Mouse (Mus musculus) lung, embryonic 16.5 days (tissue): Measurements from ENCODE around the gene Epha6. TPM values are rescaled to one million over a fixed set of nuclear protein-coding genes. Genes with fewer than 3 reads are reported as not detected.

Experiments used
- ATAC-seq: fragments of 200-750 bp; cut with Nextera tagmentation; 2 replicates; pipeline ENCODE4 v1.8.0; 2017; ENCODE audit warnings: low read depth, mild to moderate bottlenecking, moderate library complexity
- H3K27ac ChIP-seq: fragments of 300-500 bp; sonication (generic); 2 replicates; pipeline ENCODE4 v1.5.1; 2014; ENCODE audit warnings: mild to moderate bottlenecking, control low read depth, low read length
- H3K27me3 ChIP-seq: fragments of 300-500 bp; sonication (generic); 2 replicates; pipeline ENCODE4 v1.6.1; 2014; ENCODE audit warnings: low read depth, low read length, mixed read lengths; ENCODE audit not compliant: control insufficient read depth, insufficient read depth
- H3K36me3 ChIP-seq: fragments of 300-500 bp; sonication (generic); 2 replicates; pipeline ENCODE4 v1.6.1; 2014; ENCODE audit warnings: low read length; ENCODE audit not compliant: control insufficient read depth, insufficient read depth
- H3K4me1 ChIP-seq: fragments of 300-500 bp; sonication (generic); replicated peaks from 2 replicates; pipeline ENCODE4 v1.6.1; 2014; ENCODE audit warnings: low read length, mixed read lengths; ENCODE audit not compliant: control insufficient read depth, insufficient read depth
- H3K4me2 ChIP-seq: fragments of 300-500 bp; sonication (generic); 2 replicates; pipeline ENCODE4 v1.6.1; 2014; ENCODE audit warnings: low read depth, low read length, control low read depth
- H3K4me3 ChIP-seq: fragments of 300-500 bp; sonication (generic); 2 replicates; pipeline ENCODE4 v1.5.1; 2014; ENCODE audit warnings: mild to moderate bottlenecking, low read length, control low read depth
- H3K9ac ChIP-seq: fragments of 300-500 bp; sonication (generic); 2 replicates; pipeline ENCODE4 v1.6.1; 2014; ENCODE audit warnings: low read length, control low read depth
- H3K9me3 ChIP-seq: fragments of 300-500 bp; sonication (generic); 2 replicates; pipeline ENCODE4 v1.6.1; 2016; ENCODE audit warnings: low read length; ENCODE audit not compliant: control insufficient read depth
- WGBS: fragments of 180-500 bp; shearing (Covaris S2); extraction: QIAGEN DNeasy Blood & Tissue Kit; methylation state at CpG from one replicate; pipeline ENCODE4 v1.1.7; 2014; 5-methylcytosine and 5-hydroxymethylcytosine counted together
- polyA plus RNA-seq: library from polyadenylated mRNA; unstranded; fragments of >200 nt; fragmentation: Nextera tagmentation; extraction: Ambion mirVana; gene quantifications from 2 replicates; pipeline ENCODE4 v1.2.1, GENCODE M21; 2015

Gene Epha6
- polyA plus RNA-seq, 1 experiment from 2014 or later: not detected

- WGBS: 81% methylated on average over 7 of the region's 7 CpGs
- H3K4me1 ChIP-seq: no peaks in the 10 kb centered on the region
- no peak overlapping the region for H3K27ac ChIP-seq
- no peaks in the 10 kb centered on the region for H3K27me3 ChIP-seq
- no peak for ATAC-seq
- no peak overlapping the region for H3K4me2 ChIP-seq
- H3K4me3 ChIP-seq: no peak overlapping the region
- H3K9ac ChIP-seq: no peak overlapping the region
- no peaks in the 10 kb centered on the region for H3K9me3 ChIP-seq
- H3K36me3 ChIP-seq: no peaks in the 10 kb centered on the region
These were observed 835.4 kb downstream of the Epha6 start for GRCm38 (mm10) chr16:59769936-59770335.

DNA sequence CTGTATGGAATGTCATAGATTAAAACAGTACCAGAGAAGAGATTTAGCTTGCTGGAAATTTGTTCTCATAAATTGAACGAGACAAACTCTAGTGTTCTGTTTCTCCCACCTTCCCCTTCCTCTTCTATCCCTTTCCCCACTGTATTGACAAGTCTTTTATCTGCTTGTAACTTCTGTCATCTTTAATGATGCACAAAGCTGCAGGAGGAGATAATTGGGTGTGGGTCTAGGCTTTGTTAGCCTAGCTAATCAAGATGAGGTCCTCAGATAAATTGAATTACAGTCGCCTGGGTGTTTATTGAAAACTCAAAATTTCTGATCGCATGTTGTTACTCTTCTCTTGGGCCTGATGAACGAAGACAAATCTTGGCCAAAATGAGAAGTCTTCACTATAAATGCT lies 844.5 kb downstream of the Epha6 start:
- WGBS: 76% methylated on average over 4 of the region's 4 CpGs
- Histone ChIP-seq H3K4me2 (no peak overlapping the region), H3K9ac (no peak overlapping the region), H3K36me3 (no peaks in the 10 kb centered on the region), H3K4me1 (no peaks in the 10 kb centered on the region), H3K4me3 (no peak overlapping the region), H3K27me3 (no peaks in the 10 kb centered on the region), H3K27ac (no peak overlapping the region), H3K9me3 (no peaks in the 10 kb centered on the region)
- ATAC-seq: no peak

- ATAC-seq: no peak
- Histone ChIP-seq H3K36me3 (no peaks in the 10 kb centered on the region), H3K4me1 (no peaks in the 10 kb centered on the region), H3K4me3 (no peak overlapping the region), H3K27ac (no peak overlapping the region), H3K9ac (no peak overlapping the region), H3K27me3 (no peaks in the 10 kb centered on the region), H3K4me2 (no peak overlapping the region), H3K9me3 (no peaks in the 10 kb centered on the region)
- WGBS: 59% methylated on average over 4 of the region's 4 CpGs
These were observed 854.4 kb downstream of the Epha6 start for GRCm38 (mm10) chr16:59750905-59751304.

DNA sequence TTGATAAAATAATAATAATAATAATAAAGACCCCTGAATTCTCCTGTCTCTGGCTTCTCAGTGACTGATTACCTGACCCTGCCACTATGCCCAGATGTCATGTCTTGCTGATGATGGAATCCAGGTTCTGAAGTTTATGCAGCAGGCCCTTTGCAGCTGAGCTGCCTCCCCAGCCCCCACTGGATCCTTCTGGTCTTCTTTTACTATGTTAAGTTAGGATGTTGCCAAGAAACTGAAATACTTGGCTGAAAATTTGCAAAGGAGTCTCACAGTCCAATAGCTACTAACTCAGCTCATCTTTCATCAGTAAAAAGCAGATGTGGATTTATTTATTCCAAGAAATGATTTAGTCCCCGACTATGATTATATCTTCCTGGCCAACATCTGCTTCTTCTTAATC lies 861.7 kb downstream of the Epha6 start:
- no peaks in the 10 kb centered on the region for H3K4me1 ChIP-seq
- no peaks in the 10 kb centered on the region for H3K9me3 ChIP-seq
- no peak overlapping the region for H3K4me3 ChIP-seq
- 50% methylated on average over 1 of the region's 1 CpGs for WGBS
- H3K36me3 ChIP-seq: no peaks in the 10 kb centered on the region
- no peak overlapping the region for H3K4me2 ChIP-seq
- H3K27me3 ChIP-seq: no peaks in the 10 kb centered on the region
- H3K27ac ChIP-seq: no peak overlapping the region
- H3K9ac ChIP-seq: no peak overlapping the region
- peak; percentile 66 for ATAC-seq

GRCm38 (mm10) chr16:59715524-59715923 lies 889.8 kb downstream of the Epha6 start:
- H3K36me3 ChIP-seq: no peaks in the 10 kb centered on the region
- H3K9ac ChIP-seq: no peak overlapping the region
- H3K4me3 ChIP-seq: no peak overlapping the region
- 79% methylated on average over 4 of the region's 4 CpGs for WGBS
- no peaks in the 10 kb centered on the region for H3K9me3 ChIP-seq
- no peaks in the 10 kb centered on the region for H3K4me1 ChIP-seq
- no peaks in the 10 kb centered on the region for H3K27me3 ChIP-seq
- ATAC-seq: no peak
- H3K4me2 ChIP-seq: no peak overlapping the region
- H3K27ac ChIP-seq: no peak overlapping the region

GRCm38 (mm10) chr16:59693230-59693629 lies 912.1 kb downstream of the Epha6 start:
- H3K27ac ChIP-seq: no peak overlapping the region
- WGBS: 88% methylated on average over 7 of the region's 7 CpGs
- no peaks in the 10 kb centered on the region for H3K4me1 ChIP-seq
- no peak overlapping the region for H3K4me2 ChIP-seq
- no peak overlapping the region for H3K9ac ChIP-seq
- H3K9me3 ChIP-seq: no peaks in the 10 kb centered on the region
- no peaks in the 10 kb centered on the region for H3K27me3 ChIP-seq
- ATAC-seq: no peak
- no peak overlapping the region for H3K4me3 ChIP-seq
- no peaks in the 10 kb centered on the region for H3K36me3 ChIP-seq

GRCm38 (mm10) chr16:59689120-59689519 lies 916.2 kb downstream of the Epha6 start:
- Histone ChIP-seq H3K36me3 (no peaks in the 10 kb centered on the region), H3K27me3 (no peaks in the 10 kb centered on the region), H3K4me2 (no peak overlapping the region), H3K4me3 (no peak overlapping the region), H3K27ac (no peak overlapping the region), H3K9me3 (no peaks in the 10 kb centered on the region), H3K4me1 (no peaks in the 10 kb centered on the region), H3K9ac (no peak overlapping the region)
- no peak for ATAC-seq
- WGBS: 87% methylated on average over 5 of the region's 5 CpGs

DNA sequence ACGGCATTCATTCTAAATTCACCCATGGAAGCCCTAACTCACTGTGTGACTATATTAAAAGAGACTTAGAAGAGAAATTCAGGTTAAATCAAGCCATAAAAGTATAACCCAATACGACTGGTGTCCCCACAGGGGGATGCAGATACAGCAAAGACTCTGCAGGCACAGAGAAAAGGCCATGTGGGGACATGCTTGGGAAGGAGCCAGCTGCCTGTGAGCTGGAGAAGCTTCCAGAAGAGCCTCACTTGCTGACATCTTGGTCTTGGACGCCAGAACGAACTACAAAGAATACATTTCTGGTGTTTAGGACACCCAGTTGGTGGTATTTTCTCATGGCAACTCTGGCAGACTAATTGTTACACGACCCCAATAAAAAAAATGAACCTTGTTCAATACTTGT lies 920.2 kb downstream of the Epha6 start:
- Histone ChIP-seq H3K27ac (no peak overlapping the region), H3K36me3 (no peaks in the 10 kb centered on the region), H3K9me3 (no peaks in the 10 kb centered on the region), H3K27me3 (no peaks in the 10 kb centered on the region), H3K9ac (no peak overlapping the region), H3K4me2 (no peak overlapping the region), H3K4me3 (no peak overlapping the region), H3K4me1 (no peaks in the 10 kb centered on the region)
- 52% methylated on average over 5 of the region's 5 CpGs for WGBS
- no peak for ATAC-seq

- no peak overlapping the region for H3K9ac ChIP-seq
- no peaks in the 10 kb centered on the region for H3K9me3 ChIP-seq
- H3K4me2 ChIP-seq: no peak overlapping the region
- ATAC-seq: peak; percentile 65
- no peaks in the 10 kb centered on the region for H3K4me1 ChIP-seq
- H3K36me3 ChIP-seq: no peaks in the 10 kb centered on the region
- 4% methylated on average over 8 of the region's 8 CpGs for WGBS
- H3K27ac ChIP-seq: no peak overlapping the region
- no peaks in the 10 kb centered on the region for H3K27me3 ChIP-seq
- no peak overlapping the region for H3K4me3 ChIP-seq
These were observed 921.9 kb downstream of the Epha6 start for GRCm38 (mm10) chr16:59683434-59683833.

DNA sequence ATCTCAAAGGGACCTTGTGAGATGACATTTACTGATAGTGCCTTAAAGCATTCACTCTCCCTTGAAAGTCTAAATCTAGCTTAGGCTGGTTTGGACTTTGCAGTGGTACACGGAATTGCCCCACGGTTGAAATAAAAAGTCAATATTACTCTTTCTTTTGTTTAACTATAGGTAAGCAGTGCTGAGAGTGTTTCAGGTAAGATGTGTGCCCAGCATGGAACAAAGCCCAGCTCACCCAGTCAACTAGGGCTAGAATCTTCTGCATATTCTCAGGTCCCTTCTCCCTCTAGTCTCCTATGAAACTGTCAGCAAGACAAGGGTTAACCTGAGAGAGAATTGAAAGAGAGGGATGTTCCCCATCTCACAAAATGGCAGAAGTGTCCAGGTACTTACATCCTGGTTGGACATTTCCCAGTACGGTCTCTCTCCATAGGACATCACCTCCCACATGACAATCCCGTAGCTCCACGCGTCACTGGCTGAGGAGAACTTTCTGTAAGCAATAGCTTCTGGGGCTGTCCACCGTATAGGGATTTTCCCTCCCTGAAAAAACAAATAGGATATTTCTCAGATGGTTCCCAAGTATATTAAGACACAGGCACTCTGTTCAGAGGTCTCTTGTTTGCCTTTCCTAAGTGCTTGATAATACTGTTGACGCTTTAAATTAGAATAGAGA lies 923.0 kb downstream of the Epha6 start:
- Histone ChIP-seq H3K9me3 (no peaks in the 10 kb centered on the region), H3K9ac (no peak overlapping the region), H3K27ac (no peak overlapping the region), H3K4me1 (no peaks in the 10 kb centered on the region), H3K4me2 (no peak overlapping the region), H3K36me3 (no peaks in the 10 kb centered on the region), H3K27me3 (no peaks in the 10 kb centered on the region), H3K4me3 (no peak overlapping the region)
- ATAC-seq: no peak
- WGBS: 60% methylated on average over 8 of the region's 8 CpGs
